Mouse (Mus musculus) forebrain, embryonic 16.5 days (tissue): ENCODE results near the gene Mapk8. TPM values are rescaled to one million over a fixed set of nuclear protein-coding genes. Genes with fewer than 3 reads are reported as not detected.

Experiments
- polyA plus RNA-seq: library from polyadenylated mRNA; unstranded; fragments of >200 nt; fragmentation: Nextera tagmentation; extraction: Ambion mirVana; gene quantifications from 2 replicates; pipeline ENCODE4 v1.2.1, GENCODE M21; 2015

Mapk8 gene
- polyA plus RNA-seq, 1 experiment from 2014 or later, result 39.8 TPM

Other genes starting within 250 kb of the Mapk8 start
- gene Arhgap22, start 233.1 kb downstream of the Mapk8 start, polyA plus RNA-seq, result 0.47 and 1.1 TPM in 2 replicates
- gene Frmpd2, start 24.5 kb upstream of the Mapk8 start, polyA plus RNA-seq, result not detected in 2 replicates
- 0.10 and 0.13 TPM in 2 replicates for gene Ptpn20, start 142.0 kb upstream of the Mapk8 start, polyA plus RNA-seq